15 mouse cellular contexts compared by ENCODE assay signal in genomic region chr6:125061493-125061892, GRCm38 (mm10). TPM values are rescaled to one million over a fixed set of nuclear protein-coding genes. Genes with fewer than 3 reads are reported as not detected.
A peak's percentile ranks its signal among the peaks of the same experiment; 100 is the strongest.
DNase-seq lines count a peak whose midpoint lies in the region; ATAC-seq and TF ChIP-seq lines count a peak whose summit lies in the region.
"Had no signal": no experiment of that assay in that cellular context is flagged by ENCODE, and none has a peak within 500 bp of the region (broad histone marks: within the 10 kb centered on the region; RNA-seq: fewer than 3 reads in every experiment).

No protein-coding gene starts in this region.

- no peak for TF ChIP-seq CTCF in midbrain, postnatal 0 days (IDR thresholded peaks at IDR 0.05)

- no peak for ATAC-seq in intestine, embryonic 16.5 days
- ATAC-seq in intestine, embryonic 15.5 days = no peak
- peak; percentile 54; the same call in 1 of the 2 replicates for ATAC-seq in midbrain, postnatal 0 days (ENCODE audit: low FRiP score)
- no peak for ATAC-seq in midbrain, embryonic 15.5 days (replicated peaks)
- ATAC-seq in hindbrain, embryonic 13.5 days (ENCODE audit: low FRiP score) = peak; percentile 19; the same call in 1 of the 2 replicates
- ATAC-seq in neural tube, embryonic 15.5 days (ENCODE audit: low FRiP score) = peak; percentile 46; the same call in 1 of the 2 replicates
- ATAC-seq: forebrain, embryonic 14.5 days had no signal

- no peaks in the 10 kb centered on the region for H3K27me3 ChIP-seq in intestine, embryonic 16.5 days (replicated peaks; ENCODE audit: control insufficient read depth, insufficient read depth, low read length)
- H3K27me3 ChIP-seq in intestine, embryonic 15.5 days (replicated peaks) = no peaks in the 10 kb centered on the region
- no peaks in the 10 kb centered on the region for H3K27me3 ChIP-seq in midbrain, postnatal 0 days (ENCODE audit: insufficient read depth, low read length)
- no peaks in the 10 kb centered on the region for H3K27me3 ChIP-seq in midbrain, embryonic 15.5 days (replicated peaks)
- H3K27me3 ChIP-seq in hindbrain, embryonic 13.5 days = no peaks in the 10 kb centered on the region
- H3K27me3 ChIP-seq in neural tube, embryonic 15.5 days (replicated peaks) = no peaks in the 10 kb centered on the region
- H3K27me3 ChIP-seq: CH12.LX; hindbrain, embryonic 15.5 days had no signal

- 0 out of 2 replicates have a peak, but pooled peaks cover 6% of the 10 kb centered on the region for H3K4me1 ChIP-seq in intestine, embryonic 16.5 days (ENCODE audit: control insufficient read depth, insufficient read depth, low read length)
- peaks cover 6% of the 10 kb centered on the region for H3K4me1 ChIP-seq in intestine, embryonic 15.5 days (replicated peaks)
- no peaks in the 10 kb centered on the region for H3K4me1 ChIP-seq in midbrain, postnatal 0 days (ENCODE audit: insufficient read depth, low read length)
- H3K4me1 ChIP-seq in midbrain, embryonic 15.5 days = no peaks in the 10 kb centered on the region
- peaks cover 9% of the 10 kb centered on the region; the same call in 1 of the 2 replicates for H3K4me1 ChIP-seq in hindbrain, embryonic 13.5 days (replicated peaks)
- H3K4me1 ChIP-seq in neural tube, embryonic 15.5 days = peaks cover 9% of the 10 kb centered on the region; the same call in 1 of the 2 replicates

- H3K9ac ChIP-seq in intestine, embryonic 16.5 days (ENCODE audit: low read depth, low read length) = 0 out of 2 replicates have a peak overlapping the region, but pooled peaks have one; percentile 37
- H3K9ac ChIP-seq in intestine, embryonic 15.5 days = no peak overlapping the region
- H3K9ac ChIP-seq in midbrain, postnatal 0 days (replicated peaks; ENCODE audit: low read length, poor library complexity, severe bottlenecking) = no peak overlapping the region
- H3K9ac ChIP-seq in midbrain, embryonic 15.5 days = no peak overlapping the region
- H3K9ac ChIP-seq in hindbrain, embryonic 13.5 days = 0 out of 2 replicates have a peak overlapping the region, but pooled peaks have one; percentile 1
- H3K9ac ChIP-seq in neural tube, embryonic 15.5 days (replicated peaks) = 0 out of 2 replicates have a peak overlapping the region, but pooled peaks have one; percentile 1
- H3K9ac ChIP-seq: hindbrain, embryonic 15.5 days had no signal

- H3K4me3 ChIP-seq in intestine, embryonic 16.5 days (ENCODE audit: low read length) = no peak overlapping the region
- no peak overlapping the region for H3K4me3 ChIP-seq in intestine, embryonic 15.5 days (replicated peaks)
- H3K4me3 ChIP-seq in midbrain, postnatal 0 days (ENCODE audit: low read depth, low read length) = no peak overlapping the region
- no peak overlapping the region for H3K4me3 ChIP-seq in midbrain, embryonic 15.5 days
- H3K4me3 ChIP-seq in hindbrain, embryonic 13.5 days = no peak overlapping the region
- H3K4me3 ChIP-seq in neural tube, embryonic 15.5 days (replicated peaks) = no peak overlapping the region
- H3K4me3 ChIP-seq: hindbrain, embryonic 15.5 days had no signal

- no peaks in the 10 kb centered on the region for H3K36me3 ChIP-seq in intestine, embryonic 16.5 days (ENCODE audit: control insufficient read depth, insufficient read depth, low read length)
- no peaks in the 10 kb centered on the region for H3K36me3 ChIP-seq in intestine, embryonic 15.5 days
- no peaks in the 10 kb centered on the region for H3K36me3 ChIP-seq in midbrain, postnatal 0 days (ENCODE audit: insufficient read depth, low read length)
- H3K36me3 ChIP-seq in midbrain, embryonic 15.5 days (replicated peaks) = no peaks in the 10 kb centered on the region
- peaks cover 5% of the 10 kb centered on the region for H3K36me3 ChIP-seq in hindbrain, embryonic 13.5 days
- H3K36me3 ChIP-seq in neural tube, embryonic 15.5 days = peaks cover 4% of the 10 kb centered on the region; the same call in 1 of the 2 replicates

- 41% methylated on average over 6 of the region's 6 CpGs for WGBS in intestine, embryonic 16.5 days
- 32% methylated on average over 6 of the region's 6 CpGs for WGBS in intestine, embryonic 15.5 days
- 44% methylated on average over 6 of the region's 6 CpGs for WGBS in midbrain, postnatal 0 days
- WGBS in midbrain, embryonic 15.5 days = 41% methylated on average over 6 of the region's 6 CpGs
- WGBS in hindbrain, embryonic 13.5 days = 36% methylated on average over 6 of the region's 6 CpGs
- 44% methylated on average over 6 of the region's 6 CpGs for WGBS in neural tube, embryonic 15.5 days

- no peaks in the 10 kb centered on the region for H3K9me3 ChIP-seq in intestine, embryonic 16.5 days (ENCODE audit: control insufficient read depth, low read length)
- H3K9me3 ChIP-seq in intestine, embryonic 15.5 days = no peaks in the 10 kb centered on the region
- no peaks in the 10 kb centered on the region for H3K9me3 ChIP-seq in midbrain, postnatal 0 days (ENCODE audit: low read length)
- no peaks in the 10 kb centered on the region for H3K9me3 ChIP-seq in midbrain, embryonic 15.5 days
- no peaks in the 10 kb centered on the region for H3K9me3 ChIP-seq in hindbrain, embryonic 13.5 days
- H3K9me3 ChIP-seq in neural tube, embryonic 15.5 days (replicated peaks) = no peaks in the 10 kb centered on the region
- H3K9me3 ChIP-seq: hindbrain, embryonic 15.5 days had no signal

- no peak for DNase-seq in midbrain, postnatal 0 days (ENCODE audit: low spot score)
- DNase-seq in testis, postnatal 14 days (ENCODE audit: low spot score) = no peak
- DNase-seq in cerebellum, postnatal 4 days (ENCODE audit: low spot score in 2 of 2) = no peak
- DNase-seq: adrenal gland, postnatal 10 days; cerebellum, adult 11 months; lung, postnatal 10 days; thymus, adult 2 months had no signal

- no peak overlapping the region for H3K4me2 ChIP-seq in intestine, embryonic 16.5 days (ENCODE audit: low read depth, low read length)
- no peak overlapping the region for H3K4me2 ChIP-seq in intestine, embryonic 15.5 days (replicated peaks)
- no peak overlapping the region for H3K4me2 ChIP-seq in midbrain, postnatal 0 days (ENCODE audit: low read depth, low read length, poor library complexity, severe bottlenecking)
- H3K4me2 ChIP-seq in midbrain, embryonic 15.5 days = no peak overlapping the region
- no peak overlapping the region for H3K4me2 ChIP-seq in hindbrain, embryonic 13.5 days
- H3K4me2 ChIP-seq in neural tube, embryonic 15.5 days = no peak overlapping the region
- H3K4me2 ChIP-seq: hindbrain, embryonic 15.5 days had no signal

- H3K27ac ChIP-seq in intestine, embryonic 16.5 days (ENCODE audit: low read length) = no peak overlapping the region
- H3K27ac ChIP-seq in intestine, embryonic 15.5 days = no peak overlapping the region
- no peak overlapping the region for H3K27ac ChIP-seq in midbrain, postnatal 0 days (ENCODE audit: low read depth, low read length)
- no peak overlapping the region for H3K27ac ChIP-seq in midbrain, embryonic 15.5 days
- H3K27ac ChIP-seq in hindbrain, embryonic 13.5 days = no peak overlapping the region; the same call in 1 of the 2 replicates
- no peak overlapping the region for H3K27ac ChIP-seq in neural tube, embryonic 15.5 days (replicated peaks)
- H3K27ac ChIP-seq: hindbrain, embryonic 15.5 days had no signal

RNA-seq across cellular contexts. Expression of gene Lpar5, which starts 6.2 kb away (rescaled TPM):
- 9.4 and 9.7 TPM in 2 replicates for polyA plus RNA-seq in intestine, embryonic 16.5 days (2015; fragmentation: Nextera tagmentation; extraction: Ambion mirVana)
- 5.8 and 6.1 TPM in 2 replicates for polyA plus RNA-seq in intestine, embryonic 15.5 days (2015; fragmentation: Nextera tagmentation; extraction: Ambion mirVana)
- 0.90 and 1.7 TPM in 2 replicates for total RNA-seq in midbrain, postnatal 0 days (2014; rRNA removed)
- 0.52 and 0.71 TPM in 2 replicates for polyA plus RNA-seq in midbrain, postnatal 0 days (2015; fragmentation: Nextera tagmentation; extraction: Ambion mirVana)
- polyA plus RNA-seq in midbrain, embryonic 15.5 days (2015; fragmentation: Nextera tagmentation; extraction: Ambion mirVana) = 0.56 and 0.60 TPM in 2 replicates
- 0.55 and 0.65 TPM in 2 replicates for polyA plus RNA-seq in hindbrain, embryonic 13.5 days (2015; fragmentation: Nextera tagmentation; extraction: Ambion mirVana)
- 1.0 and 1.2 TPM in 2 replicates for polyA plus RNA-seq in neural tube, embryonic 15.5 days (2015; fragmentation: Nextera tagmentation; extraction: Ambion mirVana)

RNA-seq across cellular contexts. Expression of gene Acrbp, which starts 12.0 kb away (rescaled TPM):
- 9.8 and 10.6 TPM in 2 replicates for polyA plus RNA-seq in intestine, embryonic 16.5 days (2015; fragmentation: Nextera tagmentation; extraction: Ambion mirVana)
- polyA plus RNA-seq in intestine, embryonic 15.5 days (2015; fragmentation: Nextera tagmentation; extraction: Ambion mirVana) = 8.5 and 9.3 TPM in 2 replicates
- total RNA-seq in midbrain, postnatal 0 days (2014; rRNA removed) = 6.9 and 12.6 TPM in 2 replicates
- 7.2 and 7.8 TPM in 2 replicates for polyA plus RNA-seq in midbrain, postnatal 0 days (2015; fragmentation: Nextera tagmentation; extraction: Ambion mirVana)
- polyA plus RNA-seq in midbrain, embryonic 15.5 days (2015; fragmentation: Nextera tagmentation; extraction: Ambion mirVana) = 18.4 and 19.6 TPM in 2 replicates
- polyA plus RNA-seq in hindbrain, embryonic 13.5 days (2015; fragmentation: Nextera tagmentation; extraction: Ambion mirVana) = 17.5 and 19.7 TPM in 2 replicates
- 17.3 and 21.5 TPM in 2 replicates for polyA plus RNA-seq in neural tube, embryonic 15.5 days (2015; fragmentation: Nextera tagmentation; extraction: Ambion mirVana)

RNA-seq across cellular contexts. Expression of gene Ing4, which starts 21.9 kb away (rescaled TPM):
- 96.0 and 105 TPM in 2 replicates for polyA plus RNA-seq in intestine, embryonic 16.5 days (2015; fragmentation: Nextera tagmentation; extraction: Ambion mirVana)
- 96.2 and 103 TPM in 2 replicates for polyA plus RNA-seq in intestine, embryonic 15.5 days (2015; fragmentation: Nextera tagmentation; extraction: Ambion mirVana)
- total RNA-seq in midbrain, postnatal 0 days (2014; rRNA removed) = 60.4 and 69.8 TPM in 2 replicates
- 97.8 and 104 TPM in 2 replicates for polyA plus RNA-seq in midbrain, postnatal 0 days (2015; fragmentation: Nextera tagmentation; extraction: Ambion mirVana)
- polyA plus RNA-seq in midbrain, embryonic 15.5 days (2015; fragmentation: Nextera tagmentation; extraction: Ambion mirVana) = 165 and 178 TPM in 2 replicates
- polyA plus RNA-seq in hindbrain, embryonic 13.5 days (2015; fragmentation: Nextera tagmentation; extraction: Ambion mirVana) = 168 and 175 TPM in 2 replicates
- 129 and 133 TPM in 2 replicates for polyA plus RNA-seq in neural tube, embryonic 15.5 days (2015; fragmentation: Nextera tagmentation; extraction: Ambion mirVana)

RNA-seq across cellular contexts. Expression of gene Chd4, which starts 34.3 kb away (rescaled TPM):
- 41.3 and 44.8 TPM in 2 replicates for polyA plus RNA-seq in intestine, embryonic 16.5 days (2015; fragmentation: Nextera tagmentation; extraction: Ambion mirVana)
- polyA plus RNA-seq in intestine, embryonic 15.5 days (2015; fragmentation: Nextera tagmentation; extraction: Ambion mirVana) = 62.3 and 62.6 TPM in 2 replicates
- total RNA-seq in midbrain, postnatal 0 days (2014; rRNA removed) = 117 and 133 TPM in 2 replicates
- 72.9 and 89.1 TPM in 2 replicates for polyA plus RNA-seq in midbrain, postnatal 0 days (2015; fragmentation: Nextera tagmentation; extraction: Ambion mirVana)
- 105 and 125 TPM in 2 replicates for polyA plus RNA-seq in midbrain, embryonic 15.5 days (2015; fragmentation: Nextera tagmentation; extraction: Ambion mirVana)
- 123 and 126 TPM in 2 replicates for polyA plus RNA-seq in hindbrain, embryonic 13.5 days (2015; fragmentation: Nextera tagmentation; extraction: Ambion mirVana)
- 87.5 and 93.9 TPM in 2 replicates for polyA plus RNA-seq in neural tube, embryonic 15.5 days (2015; fragmentation: Nextera tagmentation; extraction: Ambion mirVana)

RNA-seq across cellular contexts. Expression of gene Zfp384, which starts 52.5 kb away (rescaled TPM):
- 8.9 and 10.3 TPM in 2 replicates for polyA plus RNA-seq in intestine, embryonic 16.5 days (2015; fragmentation: Nextera tagmentation; extraction: Ambion mirVana)
- polyA plus RNA-seq in intestine, embryonic 15.5 days (2015; fragmentation: Nextera tagmentation; extraction: Ambion mirVana) = 13.4 and 14.3 TPM in 2 replicates
- total RNA-seq in midbrain, postnatal 0 days (2014; rRNA removed) = 33.2 and 38.6 TPM in 2 replicates
- polyA plus RNA-seq in midbrain, postnatal 0 days (2015; fragmentation: Nextera tagmentation; extraction: Ambion mirVana) = 9.0 and 9.7 TPM in 2 replicates
- polyA plus RNA-seq in midbrain, embryonic 15.5 days (2015; fragmentation: Nextera tagmentation; extraction: Ambion mirVana) = 19.1 and 19.9 TPM in 2 replicates
- 17.7 and 20.4 TPM in 2 replicates for polyA plus RNA-seq in hindbrain, embryonic 13.5 days (2015; fragmentation: Nextera tagmentation; extraction: Ambion mirVana)
- 18.5 and 19.5 TPM in 2 replicates for polyA plus RNA-seq in neural tube, embryonic 15.5 days (2015; fragmentation: Nextera tagmentation; extraction: Ambion mirVana)

Comparison
In these comparisons a context has a peak if more than half of its experiments do, and no peak if none do; other contexts are left out.
1. ATAC-seq: peak in midbrain, postnatal 0 days (single experiment), hindbrain, embryonic 13.5 days (single experiment) and neural tube, embryonic 15.5 days (single experiment); none in intestine, embryonic 16.5 days (single experiment), intestine, embryonic 15.5 days (single experiment) and midbrain, embryonic 15.5 days (single experiment).
2. H3K9ac ChIP-seq: peak in intestine, embryonic 16.5 days (single experiment), hindbrain, embryonic 13.5 days (single experiment) and neural tube, embryonic 15.5 days (single experiment); none in intestine, embryonic 15.5 days (single experiment), midbrain, postnatal 0 days (single experiment) and midbrain, embryonic 15.5 days (single experiment).